Mouse (Mus musculus): ENCODE data around the gene Gm45711. TPM values are rescaled to one million over a fixed set of nuclear protein-coding genes. Genes with fewer than 3 reads are reported as not detected.

Gm45711 gene
- polyA plus RNA-seq, 1 experiment from 2014 or later = not detected

Other genes with a start within 250 kb of the Gm45711 start
- 12.5 and 14.3 TPM in 2 replicates for gene Cdh5, start 208.5 kb downstream of the Gm45711 start, polyA plus RNA-seq (2016; fragmentation: Nextera tagmentation; extraction: Ambion mirVana)
- 0.09 TPM in 1 of 2 replicates, not detected in the other for gene Bean1, start 139.6 kb downstream of the Gm45711 start, polyA plus RNA-seq (2016; fragmentation: Nextera tagmentation; extraction: Ambion mirVana)
- 25.7 and 25.8 TPM in 2 replicates for gene Tk2, start 61.5 kb downstream of the Gm45711 start, polyA plus RNA-seq (2016; fragmentation: Nextera tagmentation; extraction: Ambion mirVana)
- 39.4 and 41.7 TPM in 2 replicates for gene Cklf, start 59.2 kb downstream of the Gm45711 start, polyA plus RNA-seq (2016; fragmentation: Nextera tagmentation; extraction: Ambion mirVana)
- not detected in 2 replicates for gene Cmtm2a, start 16.9 kb downstream of the Gm45711 start, polyA plus RNA-seq (2016; fragmentation: Nextera tagmentation; extraction: Ambion mirVana)
- not detected in 2 replicates for gene Cmtm1, start 64 bp upstream of the Gm45711 start, polyA plus RNA-seq (2016; fragmentation: Nextera tagmentation; extraction: Ambion mirVana)
- gene Gm11020, start 11.5 kb upstream of the Gm45711 start, polyA plus RNA-seq (2016; fragmentation: Nextera tagmentation; extraction: Ambion mirVana) = not detected in 2 replicates
- not detected in 2 replicates for gene Cmtm2b, start 12.1 kb upstream of the Gm45711 start, polyA plus RNA-seq (2016; fragmentation: Nextera tagmentation; extraction: Ambion mirVana)
- 68.5 and 70.9 TPM in 2 replicates for gene Cmtm3, start 29.3 kb upstream of the Gm45711 start, polyA plus RNA-seq (2016; fragmentation: Nextera tagmentation; extraction: Ambion mirVana)
- gene Cmtm4, start 85.7 kb upstream of the Gm45711 start, polyA plus RNA-seq (2016; fragmentation: Nextera tagmentation; extraction: Ambion mirVana) = 2.2 and 2.5 TPM in 2 replicates
- 81.5 and 81.9 TPM in 2 replicates for gene Dync1li2, start 133.0 kb upstream of the Gm45711 start, polyA plus RNA-seq (2016; fragmentation: Nextera tagmentation; extraction: Ambion mirVana)
- 0.10 TPM in 2 replicates for gene Terb1, start 199.8 kb upstream of the Gm45711 start, polyA plus RNA-seq (2016; fragmentation: Nextera tagmentation; extraction: Ambion mirVana)
- 133 and 146 TPM in 2 replicates for gene Nae1, start 224.6 kb upstream of the Gm45711 start, polyA plus RNA-seq (2016; fragmentation: Nextera tagmentation; extraction: Ambion mirVana)
- gene Car7, start 224.6 kb upstream of the Gm45711 start, polyA plus RNA-seq (2016; fragmentation: Nextera tagmentation; extraction: Ambion mirVana) = 1.1 and 1.3 TPM in 2 replicates

All from forebrain, embryonic 10.5 days (tissue).